Mouse (Mus musculus) cerebellum, postnatal 25 days (tissue): ENCODE results near the gene Galt.
"Not testable (repeated sequence)": the region's sequence is repeated elsewhere in the genome, so short reads cannot be mapped to it uniquely, and the experiment has no call there.

Experiments
- DNase-seq, 2 experiments: peaks; one replicate each; pipeline ENCODE4 v3.0.0; 2021; ENCODE audit warnings: mixed read lengths in 2 of 2

Gene Galt

GRCm38 (mm10) chr4:41740380-41741157 lies 14.5 kb upstream of the Galt start:
- peak in 1 of 2 experiments; percentile 76 for DNase-seq

- peak; percentile 95 to 96 for DNase-seq
Observed at GRCm38 (mm10) chr4:41741158-41741560, 13.9 kb upstream of the Galt start.

GRCm38 (mm10) chr4:41744131-41744530 lies 10.9 kb upstream of the Galt start:
- DNase-seq: no peak

- DNase-seq: no peak
Observed at GRCm38 (mm10) chr4:41745021-41745420, 10.0 kb upstream of the Galt start.

DNA sequence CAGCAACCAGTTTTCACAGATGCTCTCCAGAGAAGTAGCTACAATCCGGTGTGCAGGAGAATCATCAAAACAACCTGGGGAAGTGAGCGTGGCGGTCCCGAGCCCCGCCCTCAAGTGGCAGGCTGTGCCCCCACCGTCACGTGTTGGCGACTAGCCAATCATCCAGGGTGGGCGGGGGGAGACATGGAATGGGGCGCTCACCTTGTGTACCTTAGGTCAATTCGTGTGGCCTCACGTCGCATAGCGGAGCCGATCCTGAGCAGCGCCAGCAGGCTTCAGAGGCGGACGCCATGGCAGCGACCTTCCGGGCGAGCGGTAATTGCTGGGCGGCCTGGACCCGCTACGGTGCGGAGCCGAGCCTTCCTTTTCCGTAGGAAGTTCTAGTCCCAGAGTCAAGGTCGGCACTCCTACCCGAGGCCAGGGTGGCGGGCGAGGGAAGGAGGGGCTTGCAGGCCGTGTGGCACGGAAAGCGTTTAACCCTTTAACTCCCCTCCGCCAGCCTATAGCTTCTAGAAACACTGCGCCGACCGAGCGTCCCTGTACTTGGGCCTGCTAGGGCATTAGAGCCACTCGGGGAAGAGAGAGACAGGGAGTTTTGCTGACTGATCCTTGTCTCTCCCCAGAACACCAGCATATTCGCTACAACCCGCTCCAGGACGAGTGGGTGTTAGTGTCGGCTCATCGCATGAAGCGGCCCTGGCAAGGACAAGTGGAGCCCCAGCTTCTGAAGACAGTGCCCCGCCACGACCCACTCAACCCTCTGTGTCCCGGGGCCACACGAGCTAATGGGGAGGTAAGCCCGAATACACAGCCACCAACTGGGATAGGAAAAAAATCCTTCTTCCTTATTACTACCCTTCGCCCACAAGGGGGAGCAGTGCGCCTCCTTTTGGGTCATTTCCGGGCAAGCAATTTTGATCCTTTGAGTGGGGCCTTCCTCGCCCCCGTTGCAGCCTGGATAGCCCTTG lies 594 bp downstream of the Galt start, which contains the start of gene Sigmar1:
Gene Sigmar1, minus strand, starts transcription at position 820 of the 968 bp plus-strand sequence.
- DNase-seq: peak; percentile 91 to 92

GRCm38 (mm10) chr4:41756440-41756839 lies 1.4 kb downstream of the Galt start:
- no peak for DNase-seq

GRCm38 (mm10) chr4:41757321-41757720 lies 2.3 kb downstream of the Galt start:
- DNase-seq: peak in 1 of 2 experiments; percentile 31

DNA sequence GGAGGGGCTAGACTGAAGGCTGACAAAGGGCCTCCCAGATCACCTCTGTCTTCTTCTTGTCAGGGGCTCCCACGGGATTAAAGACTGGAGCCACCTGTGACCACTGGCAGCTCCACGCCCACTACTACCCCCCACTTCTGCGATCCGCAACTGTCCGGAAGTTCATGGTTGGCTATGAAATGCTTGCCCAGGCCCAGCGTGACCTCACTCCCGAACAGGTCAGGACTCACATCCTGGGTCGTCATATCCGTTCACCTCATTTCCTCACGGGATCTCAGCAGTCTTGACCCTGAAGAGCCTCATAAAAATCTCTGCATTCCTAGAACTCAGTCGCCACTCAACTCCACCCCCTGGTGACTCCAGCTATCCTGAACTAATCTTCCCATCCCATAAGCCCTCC lies 3.0 kb downstream of the Galt start:
- no peak for DNase-seq

GRCm38 (mm10) chr4:41758701-41759100 lies 3.7 kb downstream of the Galt start:
- no peak for DNase-seq

DNA sequence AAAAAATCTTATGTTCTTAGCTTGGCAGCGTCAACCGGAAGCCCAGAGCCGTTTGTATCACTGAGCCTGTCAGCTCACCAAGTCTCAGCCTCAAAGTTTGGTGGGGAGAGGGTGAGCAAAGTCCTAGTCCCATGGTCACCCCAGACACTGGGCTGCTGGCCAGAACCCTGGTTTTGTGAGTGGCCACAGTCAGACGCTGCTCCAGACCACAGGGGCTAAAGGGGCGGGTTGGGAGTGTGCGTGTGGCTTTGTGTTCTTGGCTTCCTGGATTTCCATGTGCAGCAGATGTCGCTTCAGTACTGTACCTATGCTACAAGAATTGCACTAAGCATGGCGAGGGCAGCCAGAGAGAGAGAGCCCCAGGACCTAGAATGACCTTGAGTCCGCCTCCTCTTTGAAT lies 4.2 kb downstream of the Galt start:
- peak in 1 of 2 experiments; percentile 63 for DNase-seq

DNA sequence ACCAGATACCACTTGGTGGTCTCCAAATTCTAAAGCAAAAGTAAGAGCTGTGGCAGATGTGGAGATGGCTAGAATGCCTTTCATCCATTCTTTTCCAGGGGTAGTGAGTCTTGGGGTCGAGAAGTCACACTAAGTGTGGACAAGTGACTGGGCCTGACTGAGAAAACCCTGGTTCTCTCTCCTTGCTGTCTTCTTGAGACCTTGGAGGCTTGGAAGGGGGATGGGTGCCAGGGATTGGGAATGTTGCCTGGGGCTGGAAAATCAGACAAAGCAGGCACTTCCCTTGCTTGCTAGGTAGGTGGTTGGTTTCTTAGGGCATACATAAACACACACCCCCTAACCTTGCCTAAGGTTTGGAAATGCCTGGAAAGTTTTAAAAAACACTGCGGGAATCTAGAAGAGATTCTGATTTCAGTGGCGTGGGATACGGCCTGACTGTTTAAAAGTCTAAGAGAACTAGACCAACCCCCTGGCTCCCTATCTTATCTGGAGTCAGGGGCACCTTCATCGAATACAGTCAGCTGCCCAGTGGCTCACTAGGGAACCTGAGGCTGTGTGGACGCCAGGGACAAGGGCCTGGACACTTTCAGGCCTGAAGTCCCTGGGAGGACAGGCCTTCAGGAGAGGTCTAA lies 4.7 kb downstream of the Galt start:
- peak in 1 of 2 experiments; percentile 50 for DNase-seq

DNA sequence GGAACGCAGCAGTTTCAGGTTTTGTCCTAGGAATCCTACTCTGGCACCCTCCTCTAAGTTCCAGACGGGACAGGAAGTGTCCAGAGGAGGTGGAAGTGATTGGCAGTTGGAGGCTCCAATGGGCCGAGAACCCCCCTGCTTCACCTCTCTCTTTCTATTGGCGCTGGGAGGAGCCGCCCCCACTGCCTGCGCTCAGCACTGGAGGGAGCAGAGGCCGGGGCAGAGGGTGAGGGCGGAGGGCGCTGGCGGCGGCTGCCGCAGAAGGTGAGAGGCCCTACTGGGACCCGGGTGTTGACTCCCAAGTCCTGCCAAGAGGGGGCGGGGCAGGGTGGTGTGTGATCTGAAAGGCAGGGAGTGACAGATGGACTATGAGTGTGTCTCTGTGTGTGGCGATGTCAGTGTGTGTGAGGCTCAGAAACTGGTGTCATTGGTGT lies 5.3 kb downstream of the Galt start:
- peak; percentile 93 to 96 for DNase-seq

DNA sequence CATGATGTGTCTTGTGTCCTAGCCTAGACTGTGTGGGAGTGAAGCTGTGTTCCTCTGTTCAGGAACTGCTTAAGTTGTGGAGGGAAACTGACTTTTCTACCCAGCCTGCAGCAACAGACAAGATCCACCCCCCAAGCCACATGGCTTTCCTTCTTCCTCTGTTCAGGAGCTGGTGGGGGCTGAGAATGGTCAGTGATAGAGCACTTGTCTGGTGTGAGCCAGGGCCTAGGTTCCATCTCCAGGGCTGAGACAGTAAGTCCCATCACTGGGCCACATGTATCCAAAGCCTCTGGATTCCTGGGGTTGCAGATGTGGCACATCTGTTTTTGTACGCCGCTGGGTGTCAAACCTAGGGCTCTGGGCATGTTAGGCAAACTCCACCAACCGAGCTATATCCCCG lies 5.9 kb downstream of the Galt start:
- DNase-seq: peak in 1 of 2 experiments; percentile 43

- no peak for DNase-seq
Observed at GRCm38 (mm10) chr4:41761680-41762079, 6.7 kb downstream of the Galt start.

GRCm38 (mm10) chr4:41762099-41762687 lies 7.2 kb downstream of the Galt start:
- peak in 1 of 2 experiments; percentile 42 for DNase-seq

DNA sequence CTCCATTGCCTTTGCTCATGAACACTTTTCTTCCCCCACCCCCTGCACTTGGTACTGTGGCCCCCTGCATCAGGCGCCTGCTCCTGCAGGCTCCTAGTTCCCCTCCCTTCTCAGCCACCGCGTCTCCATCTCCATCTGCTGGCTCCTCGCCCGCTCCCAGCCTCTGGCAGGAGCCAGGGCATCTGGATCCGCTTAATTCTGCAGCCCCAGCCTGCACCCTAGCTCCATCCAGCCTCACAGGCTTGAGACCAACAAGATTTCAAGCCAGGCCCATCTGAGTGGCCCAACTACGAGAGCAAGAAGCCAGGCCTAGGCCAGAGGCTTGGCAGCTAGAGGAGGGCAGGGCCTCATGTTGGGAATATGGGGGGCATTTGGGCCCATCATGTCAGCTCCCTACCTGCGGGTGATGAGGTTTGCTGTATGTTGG lies 7.7 kb downstream of the Galt start:
- peak; percentile 57 to 71 for DNase-seq

DNA sequence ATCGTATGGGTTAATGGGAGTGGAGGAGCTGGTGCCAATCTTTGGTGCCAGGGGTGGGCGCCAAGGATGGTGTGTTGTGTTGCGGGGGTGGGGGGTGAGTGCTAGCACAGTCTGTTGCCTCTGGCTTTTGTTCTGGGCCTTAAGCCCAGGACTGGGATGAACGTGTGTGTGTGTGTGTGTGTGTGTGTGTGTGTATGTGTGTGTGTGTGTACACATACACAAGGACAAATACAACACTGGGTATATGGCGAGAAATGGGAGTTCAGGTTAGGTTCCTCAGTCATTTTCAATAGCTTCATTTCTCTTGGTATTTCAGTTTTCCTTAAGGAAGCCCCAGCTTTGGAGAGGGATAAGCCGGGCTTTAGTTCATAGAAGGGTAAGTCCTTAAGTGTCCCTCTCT lies 8.1 kb downstream of the Galt start:
- DNase-seq: not testable (repeated sequence)

GRCm38 (mm10) chr4:41767301-41767700 lies 12.3 kb downstream of the Galt start:
- peak in 1 of 2 experiments; percentile 31 for DNase-seq

DNA sequence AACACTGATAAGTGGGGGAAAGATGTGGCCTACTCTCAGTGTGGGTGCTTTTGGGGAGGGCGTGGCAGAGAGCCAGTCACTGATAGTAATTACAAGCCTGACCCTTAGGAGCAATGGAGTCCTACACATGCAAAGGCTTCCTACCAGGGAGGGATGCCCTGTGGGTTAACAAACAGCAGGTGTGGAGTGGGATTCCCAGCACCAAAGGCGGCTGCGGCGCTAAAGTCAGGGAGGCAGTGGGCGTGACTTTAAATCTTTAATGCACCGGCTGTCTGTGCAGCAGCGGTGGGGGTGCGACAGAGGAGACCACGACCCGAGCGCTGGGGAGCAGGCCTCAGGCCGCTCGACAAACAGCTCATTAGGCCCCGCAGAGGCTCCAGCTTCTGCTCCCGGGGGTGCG lies 17.9 kb downstream of the Galt start:
- not testable (repeated sequence) for DNase-seq

DNA sequence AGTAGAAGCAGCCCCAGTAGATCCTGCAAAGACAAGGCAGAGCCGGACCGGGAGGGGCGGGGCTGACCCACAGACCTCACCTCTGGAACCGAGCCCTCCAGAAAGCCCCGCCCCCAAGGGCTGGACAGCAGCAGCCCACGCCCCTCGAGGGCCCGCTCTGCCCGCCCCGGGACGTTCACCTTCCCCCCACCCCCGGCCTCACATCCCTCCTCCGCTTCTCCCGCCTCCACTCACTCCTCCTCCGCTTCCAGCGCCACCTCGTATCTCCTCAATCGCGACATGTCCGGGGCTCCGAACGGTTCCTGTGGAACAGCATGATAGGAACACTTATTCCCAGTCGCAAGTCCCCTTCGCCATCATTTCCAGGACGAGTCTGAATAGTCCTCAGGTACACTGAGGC lies 18.5 kb downstream of the Galt start:
- DNase-seq: peak; percentile 74 to 77

DNA sequence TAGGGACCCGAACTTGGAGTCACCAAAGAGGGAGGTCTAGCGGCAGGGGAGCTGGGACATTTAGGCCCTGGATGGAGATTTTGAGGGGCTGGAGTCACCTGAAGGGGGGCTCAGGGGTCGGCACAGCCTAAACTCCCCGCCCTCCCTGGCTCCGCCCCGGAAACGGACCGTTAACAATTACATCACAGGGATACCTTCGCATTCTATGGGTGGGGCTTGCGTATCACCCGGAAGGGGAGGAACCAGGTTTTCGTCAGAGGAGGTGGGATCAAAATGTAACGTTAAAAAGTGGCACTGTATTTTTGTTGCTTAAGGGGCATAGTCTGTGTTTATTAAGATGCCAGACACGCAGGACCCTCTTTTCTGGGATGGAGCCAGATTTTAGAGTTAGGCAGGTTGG lies 19.0 kb downstream of the Galt start, which contains the start of gene Ccl27a:
Gene Ccl27a, minus strand, starts transcription at position 246 of the 400 bp plus-strand sequence.
- peak; percentile 83 to 88 for DNase-seq

DNA sequence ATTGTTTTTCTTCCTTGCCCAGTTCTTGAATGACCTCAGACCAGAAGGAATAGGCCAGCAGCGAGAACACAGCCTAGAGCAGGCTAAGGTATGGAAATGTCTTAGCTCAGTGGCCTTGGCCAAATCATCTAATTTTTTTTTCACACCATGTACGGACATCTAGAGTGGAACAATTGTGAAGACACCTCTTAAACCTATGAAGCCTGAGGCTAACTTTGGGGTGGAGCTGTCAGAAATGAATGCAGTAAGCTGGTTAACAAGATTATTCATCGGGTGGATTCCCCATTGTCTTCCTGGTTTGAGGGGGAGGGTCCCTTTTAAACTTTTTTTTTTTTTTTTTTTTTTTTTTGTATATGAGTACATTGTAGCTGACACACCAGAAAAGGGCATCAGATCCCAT lies 19.5 kb downstream of the Galt start:
- peak in 1 of 2 experiments; percentile 33 for DNase-seq
